Mouse (Mus musculus): ENCODE results near the gene Fgfr2.

DNA sequence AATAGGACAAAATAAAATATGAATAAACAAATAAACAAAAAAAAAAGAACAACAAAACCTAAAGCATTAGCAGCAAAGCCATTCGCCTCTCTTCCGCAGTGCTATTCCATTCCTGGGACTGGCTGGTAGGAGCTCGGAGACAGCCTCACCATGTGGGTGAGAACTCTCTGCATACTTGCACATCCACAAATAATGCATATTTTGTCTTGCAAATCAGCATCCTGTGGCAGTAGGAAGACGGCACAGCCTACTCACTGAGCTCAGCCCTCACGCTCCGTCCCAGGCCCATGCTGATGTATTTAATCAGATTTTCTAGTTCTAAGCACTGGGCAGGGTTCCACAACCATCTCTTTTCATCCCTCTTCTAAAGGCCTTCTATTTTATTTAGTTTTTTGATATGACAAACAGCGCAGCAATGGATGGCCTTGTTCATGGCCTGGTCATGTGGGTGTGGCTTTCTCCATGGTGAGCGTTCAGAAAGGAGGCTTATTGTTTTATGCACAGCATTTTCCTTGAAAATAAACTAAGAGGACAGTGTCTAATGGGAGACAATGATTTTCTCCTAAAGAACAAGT lies 2319.8 kb downstream of the Fgfr2 start:
- TF ChIP-seq CTCF (conservative IDR thresholded peaks at IDR 0.05; ENCODE audit: insufficient read depth, insufficient read length, low read depth, low read length) (no peak), POLR2A (IDR thresholded peaks at IDR 0.05; ENCODE audit: low read depth, low read length) (no peak)

Measured in kidney, adult 2 months (tissue).